Mouse (Mus musculus) spleen, adult 2 months (tissue): ENCODE measurements around the gene Tjap1.

Experiments used
- CTCF ChIP-seq: fragments of 200-500 bp; IDR thresholded peaks from 2 replicates; pipeline ENCODE4 v1.5.1; 2011; ENCODE audit warnings: mild to moderate bottlenecking, inconsistent platforms; ENCODE audit not compliant: insufficient read depth, insufficient read length, insufficient replicate concordance; ENCODE audit errors: extremely low read depth
- POLR2A ChIP-seq: fragments of 200-500 bp; IDR thresholded peaks from 2 replicates; pipeline ENCODE4 v1.6.1; 2011; ENCODE audit warnings: low read depth, low read length, inconsistent platforms

GRCm38 (mm10) chr17:46282483-46283123, at the start of gene Tjap1:
- TF ChIP-seq CTCF (no peak), POLR2A (peak; percentile 29; the same call in 1 of the 2 replicates)
